ENCODE assay signal across 18 mouse cellular contexts in the genomic region with DNA sequence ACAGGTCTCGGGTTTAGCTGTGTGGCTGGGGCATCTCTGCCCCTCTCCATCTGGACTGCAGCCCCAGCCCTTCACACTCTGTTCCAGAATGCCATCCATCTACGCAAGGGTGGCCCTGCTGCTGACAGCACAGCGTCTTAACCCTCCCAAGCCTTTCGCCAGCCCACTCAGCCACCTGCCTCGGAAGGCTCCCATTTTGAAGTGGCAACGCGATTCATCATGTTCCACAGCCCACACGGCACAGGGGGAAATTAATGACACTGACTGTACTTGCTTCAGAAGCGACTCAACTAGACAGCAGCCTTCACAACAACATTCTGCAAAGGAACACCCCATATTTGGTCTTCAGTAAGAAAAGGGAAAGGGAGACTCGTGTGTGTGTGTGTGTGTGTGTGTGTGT.
A peak's percentile ranks its signal among the peaks of the same experiment; 100 is the strongest.
DNase-seq lines count a peak whose midpoint lies in the region; ATAC-seq and TF ChIP-seq lines count a peak whose summit lies in the region.
"Had no signal": no experiment of that assay in that cellular context is flagged by ENCODE, and none has a peak within 500 bp of the region (broad histone marks: within the 10 kb centered on the region; RNA-seq: fewer than 3 reads in every experiment).

No protein-coding gene starts in this region.

- H3K9ac ChIP-seq in forebrain, embryonic 13.5 days = no peak overlapping the region
- H3K9ac ChIP-seq in kidney, embryonic 15.5 days = no peak overlapping the region
- H3K9ac ChIP-seq in midbrain, embryonic 11.5 days (ENCODE audit: low read length) = no peak overlapping the region
- H3K9ac ChIP-seq: embryonic facial prominence, embryonic 15.5 days; heart, embryonic 15.5 days; hindbrain, embryonic 14.5 days; liver, postnatal 0 days had no signal

- H3K9me3 ChIP-seq in forebrain, embryonic 10.5 days = no peaks in the 10 kb centered on the region
- H3K9me3 ChIP-seq in forebrain, embryonic 13.5 days (replicated peaks) = no peaks in the 10 kb centered on the region
- H3K9me3 ChIP-seq in kidney, embryonic 15.5 days (replicated peaks) = no peaks in the 10 kb centered on the region
- H3K9me3 ChIP-seq in midbrain, embryonic 10.5 days (replicated peaks) = no peaks in the 10 kb centered on the region
- no peaks in the 10 kb centered on the region for H3K9me3 ChIP-seq in midbrain, embryonic 11.5 days (ENCODE audit: control insufficient read depth, low read length)
- H3K9me3 ChIP-seq: embryonic facial prominence, embryonic 15.5 days; heart, embryonic 15.5 days had no signal

- H3K4me3 ChIP-seq in forebrain, embryonic 10.5 days = no peak overlapping the region
- H3K4me3 ChIP-seq in forebrain, embryonic 13.5 days = no peak overlapping the region
- H3K4me3 ChIP-seq in kidney, embryonic 15.5 days (replicated peaks) = no peak overlapping the region
- no peak overlapping the region for H3K4me3 ChIP-seq in kidney, adult 2 months (ENCODE audit: insufficient read depth, low read depth, low read length)
- H3K4me3 ChIP-seq in midbrain, embryonic 10.5 days = no peak overlapping the region
- H3K4me3 ChIP-seq in midbrain, embryonic 11.5 days (ENCODE audit: low read depth, low read length) = no peak overlapping the region
- H3K4me3 ChIP-seq: embryonic facial prominence, embryonic 15.5 days; heart, embryonic 15.5 days had no signal

- H3K27ac ChIP-seq in forebrain, embryonic 10.5 days = peak overlapping the region; percentile 40; the same call in 1 of the 2 replicates
- no peak overlapping the region for H3K27ac ChIP-seq in forebrain, embryonic 13.5 days
- 0 out of 2 replicates have a peak overlapping the region, but pooled peaks have one; percentile 15 for H3K27ac ChIP-seq in kidney, embryonic 15.5 days
- no peak overlapping the region for H3K27ac ChIP-seq in kidney, adult 2 months (ENCODE audit: insufficient read depth, low read depth, low read length)
- H3K27ac ChIP-seq in midbrain, embryonic 10.5 days (replicated peaks) = 0 out of 2 replicates have a peak overlapping the region, but pooled peaks have one; percentile 38
- no peak overlapping the region for H3K27ac ChIP-seq in midbrain, embryonic 11.5 days (ENCODE audit: low read depth, low read length)
- H3K27ac ChIP-seq: embryonic facial prominence, embryonic 15.5 days; heart, embryonic 15.5 days; hindbrain, embryonic 14.5 days; kidney, postnatal 0 days had no signal

- no peaks in the 10 kb centered on the region for H3K36me3 ChIP-seq in forebrain, embryonic 10.5 days (replicated peaks)
- no peaks in the 10 kb centered on the region for H3K36me3 ChIP-seq in forebrain, embryonic 13.5 days (ENCODE audit: poor library complexity, severe bottlenecking)
- H3K36me3 ChIP-seq in kidney, embryonic 15.5 days = no peaks in the 10 kb centered on the region
- H3K36me3 ChIP-seq in kidney, adult 2 months (ENCODE audit: control insufficient read depth, insufficient read depth, low read length) = no peaks in the 10 kb centered on the region
- H3K36me3 ChIP-seq in midbrain, embryonic 10.5 days = no peaks in the 10 kb centered on the region
- H3K36me3 ChIP-seq in midbrain, embryonic 11.5 days (ENCODE audit: control insufficient read depth, insufficient read depth, low read length) = no peaks in the 10 kb centered on the region
- H3K36me3 ChIP-seq: embryonic facial prominence, embryonic 15.5 days; heart, embryonic 15.5 days had no signal

- H3K27me3 ChIP-seq in forebrain, embryonic 10.5 days (ENCODE audit: poor library complexity, severe bottlenecking) = no peaks in the 10 kb centered on the region
- no peaks in the 10 kb centered on the region for H3K27me3 ChIP-seq in forebrain, embryonic 13.5 days
- no peaks in the 10 kb centered on the region for H3K27me3 ChIP-seq in kidney, embryonic 15.5 days
- no peaks in the 10 kb centered on the region for H3K27me3 ChIP-seq in kidney, adult 2 months (replicated peaks; ENCODE audit: control insufficient read depth, insufficient read depth, low read length)
- H3K27me3 ChIP-seq in midbrain, embryonic 10.5 days (ENCODE audit: low read depth, poor library complexity, severe bottlenecking) = no peaks in the 10 kb centered on the region
- no peaks in the 10 kb centered on the region for H3K27me3 ChIP-seq in midbrain, embryonic 11.5 days (ENCODE audit: control insufficient read depth, insufficient read depth, low read length)
- H3K27me3 ChIP-seq: embryonic facial prominence, embryonic 15.5 days; heart, embryonic 15.5 days; Patski had no signal

- 88% methylated on average over 10 of the region's 10 CpGs for WGBS in forebrain, embryonic 10.5 days
- WGBS in forebrain, embryonic 13.5 days = 83% methylated on average over 10 of the region's 10 CpGs
- WGBS in kidney, embryonic 15.5 days = 58% methylated on average over 10 of the region's 10 CpGs
- 62% methylated on average over 10 of the region's 10 CpGs for WGBS in kidney, adult 2 months
- WGBS in midbrain, embryonic 10.5 days = 89% methylated on average over 10 of the region's 10 CpGs
- WGBS in midbrain, embryonic 11.5 days = 90% methylated on average over 10 of the region's 10 CpGs

- DNase-seq in forebrain, embryonic 10.5 days (ENCODE audit: extremely low spot score, low spot score) = no peak
- DNase-seq in kidney, adult 2 months = no peak
- no peak for DNase-seq in midbrain, embryonic 10.5 days (ENCODE audit: low spot score)
- no peak for DNase-seq in midbrain, embryonic 11.5 days (ENCODE audit: low spot score, missing footprints)
- peak; percentile 41 to 43 for DNase-seq in right cerebral cortex, postnatal 36 days (ENCODE audit: low spot score in 2 of 2)
- DNase-seq in adrenal gland, postnatal 14 days = no peak
- DNase-seq: cerebellum, adult 2 months; gastrocnemius, postnatal 36 days; liver, postnatal 0 days; thymus, adult 2 months had no signal

- H3K4me1 ChIP-seq in forebrain, embryonic 10.5 days = peaks cover 28% of the 10 kb centered on the region
- H3K4me1 ChIP-seq in forebrain, embryonic 13.5 days = no peaks in the 10 kb centered on the region; the same call in 1 of the 2 replicates
- H3K4me1 ChIP-seq in kidney, embryonic 15.5 days = peaks cover 21% of the 10 kb centered on the region
- H3K4me1 ChIP-seq in kidney, adult 2 months (ENCODE audit: control insufficient read depth, insufficient read depth, low read length) = no peaks in the 10 kb centered on the region
- H3K4me1 ChIP-seq in midbrain, embryonic 10.5 days = peaks cover 11% of the 10 kb centered on the region
- H3K4me1 ChIP-seq in midbrain, embryonic 11.5 days (ENCODE audit: control insufficient read depth, insufficient read depth, low read length) = no peaks in the 10 kb centered on the region

- no peak for TF ChIP-seq POLR2A in kidney, adult 2 months (IDR thresholded peaks at IDR 0.05; ENCODE audit: low read depth, low read length)

- no peak for ATAC-seq in forebrain, embryonic 13.5 days
- ATAC-seq in kidney, embryonic 15.5 days (replicated peaks; ENCODE audit: low FRiP score) = 0 out of 2 replicates have a peak, but pooled peaks have one; percentile 6
- no peak for ATAC-seq in midbrain, embryonic 11.5 days (ENCODE audit: low FRiP score)
- ATAC-seq: forebrain, embryonic 16.5 days; liver, postnatal 0 days; Patski had no signal

- no peak for TF ChIP-seq CTCF in kidney, adult 2 months (conservative IDR thresholded peaks at IDR 0.05; ENCODE audit: insufficient read depth, insufficient read length, low read depth, low read length)

- H3K4me2 ChIP-seq in forebrain, embryonic 13.5 days = no peak overlapping the region
- no peak overlapping the region for H3K4me2 ChIP-seq in kidney, embryonic 15.5 days
- no peak overlapping the region for H3K4me2 ChIP-seq in midbrain, embryonic 11.5 days
- H3K4me2 ChIP-seq: embryonic facial prominence, embryonic 15.5 days; heart, embryonic 15.5 days; hindbrain, embryonic 14.5 days had no signal

Comparison
In these comparisons a context has a peak if more than half of its experiments do, and no peak if none do; other contexts are left out.
1. H3K27ac ChIP-seq: peak in forebrain, embryonic 10.5 days (single experiment), kidney, embryonic 15.5 days (single experiment) and midbrain, embryonic 10.5 days (single experiment); none in forebrain, embryonic 13.5 days (single experiment), kidney, adult 2 months (single experiment) and midbrain, embryonic 11.5 days (single experiment).
2. DNase-seq: peak in right cerebral cortex, postnatal 36 days (2 of 2); none in forebrain, embryonic 10.5 days (single experiment), kidney, adult 2 months (single experiment), midbrain, embryonic 10.5 days (single experiment), midbrain, embryonic 11.5 days (single experiment) and adrenal gland, postnatal 14 days (single experiment).